Comparison of ENCODE assay signal across 22 mouse cellular contexts in genomic region chr4:34847679-34848309, GRCm38 (mm10). TPM values are rescaled to one million over a fixed set of nuclear protein-coding genes. Genes with fewer than 3 reads are reported as not detected.
DNase-seq lines count a peak whose midpoint lies in the region; ATAC-seq lines count a peak whose summit lies in the region.
"Had no signal": no experiment of that assay in that cellular context is flagged by ENCODE, and none has a peak within 500 bp of the region (broad histone marks: within the 10 kb centered on the region; RNA-seq: fewer than 3 reads in every experiment).

No protein-coding gene starts in this region.

- no peak overlapping the region for H3K4me2 ChIP-seq in midbrain, embryonic 16.5 days (ENCODE audit: low read length)
- H3K4me2 ChIP-seq: embryonic facial prominence, embryonic 15.5 days; forebrain, embryonic 12.5 days; hindbrain, embryonic 15.5 days; liver, embryonic 13.5 days; midbrain, embryonic 13.5 days had no signal

- peak; percentile 44 for ATAC-seq in activated CD4-positive, CD25-positive, alpha-beta regulatory T cell, adult 4 months
- peak; percentile 45; the same call in 1 of the 2 replicates for ATAC-seq in megakaryocyte-erythroid progenitor cell, adult 5-6 weeks (replicated peaks; ENCODE audit: low FRiP score, low TSS enrichment, poor library complexity, severe bottlenecking)
- no peak for ATAC-seq in midbrain, embryonic 16.5 days
- ATAC-seq: midbrain, embryonic 13.5 days had no signal

- 95% methylated on average over 6 of the region's 6 CpGs for WGBS in midbrain, embryonic 16.5 days

- H3K9ac ChIP-seq in midbrain, embryonic 16.5 days (ENCODE audit: low read depth, low read length), result no peak overlapping the region
- H3K9ac ChIP-seq: embryonic facial prominence, embryonic 15.5 days; forebrain, embryonic 12.5 days; hindbrain, embryonic 15.5 days; liver, embryonic 13.5 days; midbrain, embryonic 13.5 days had no signal

- H3K4me3 ChIP-seq in midbrain, embryonic 16.5 days (ENCODE audit: low read depth, low read length), result no peak overlapping the region
- H3K4me3 ChIP-seq: embryonic facial prominence, embryonic 15.5 days; forebrain, embryonic 12.5 days; hindbrain, embryonic 15.5 days; limb, embryonic 10.5 days; liver, embryonic 13.5 days; midbrain, embryonic 13.5 days had no signal

- no peaks in the 10 kb centered on the region for H3K36me3 ChIP-seq in midbrain, embryonic 16.5 days (ENCODE audit: control insufficient read depth, insufficient read depth, low read length)
- H3K36me3 ChIP-seq: hindbrain, embryonic 15.5 days; liver, embryonic 13.5 days had no signal

- H3K9me3 ChIP-seq in midbrain, embryonic 16.5 days (replicated peaks; ENCODE audit: control insufficient read depth, low read length, poor library complexity, severe bottlenecking), result no peaks in the 10 kb centered on the region
- H3K9me3 ChIP-seq: embryonic facial prominence, embryonic 15.5 days; forebrain, embryonic 12.5 days; hindbrain, embryonic 15.5 days; limb, embryonic 10.5 days; liver, embryonic 13.5 days; midbrain, embryonic 13.5 days had no signal

- H3K27me3 ChIP-seq in midbrain, embryonic 16.5 days (ENCODE audit: control insufficient read depth, insufficient read depth, low read depth, low read length), result no peaks in the 10 kb centered on the region
- H3K27me3 ChIP-seq: embryonic facial prominence, embryonic 15.5 days; forebrain, embryonic 12.5 days; hindbrain, embryonic 15.5 days; liver, embryonic 13.5 days; midbrain, embryonic 13.5 days had no signal

- intact Hi-C loops in heart, postnatal 10 days (cut with DNase I), result no loop called here

- H3K27ac ChIP-seq in midbrain, embryonic 16.5 days (ENCODE audit: low read length), result no peak overlapping the region
- H3K27ac ChIP-seq: embryonic facial prominence, embryonic 15.5 days; forebrain, embryonic 12.5 days; hindbrain, embryonic 15.5 days; limb, embryonic 10.5 days; liver, embryonic 13.5 days; midbrain, embryonic 13.5 days had no signal

- DNase-seq in heart, adult 11 months, result peak; percentile 76
- DNase-seq in heart, postnatal 4 days, result no peak
- DNase-seq in thymus, postnatal 36 days, result peak; percentile 49 to 56
- DNase-seq in heart, postnatal 10 days, result no peak
- DNase-seq in cerebellum, postnatal 14 days, result no peak
- DNase-seq: adrenal gland, adult 8-10 months; cerebellum, adult 18-20 months; kidney, adult 9 months; liver, embryonic 13.5 days; right cerebral cortex, postnatal 25 days had no signal

- no peaks in the 10 kb centered on the region; the same call in none of the 2 replicates for H3K4me1 ChIP-seq in midbrain, embryonic 16.5 days (ENCODE audit: control insufficient read depth, insufficient read depth, low read length)
- H3K4me1 ChIP-seq: limb, embryonic 10.5 days had no signal

RNA-seq across cellular contexts. Expression of gene Zfp292, which starts 35.0 kb away (rescaled TPM):
- total RNA-seq in heart, postnatal 4 days (2021), result 10 to 100 TPM; 23.4 to 24.6 TPM
- polyA plus RNA-seq in activated CD4-positive, CD25-positive, alpha-beta regulatory T cell, adult 4 months (2017; shearing (Covaris generic)), result 10 to 100 TPM; 21.7 TPM
- total RNA-seq in megakaryocyte-erythroid progenitor cell, adult 5-6 weeks (2014; fragmentation: Nextera tagmentation), result 25.4 and 35.3 TPM in 2 replicates
- total RNA-seq in megakaryocyte-erythroid progenitor cell, adult 5-6 weeks (2017), result 21.8 and 37.4 TPM in 2 replicates
- 27.3 and 34.5 TPM in 2 replicates for polyA plus RNA-seq in midbrain, embryonic 16.5 days (2015; fragmentation: Nextera tagmentation; extraction: Ambion mirVana)
- 10 to 100 TPM; 21.4 to 22.4 TPM for total RNA-seq in heart, postnatal 10 days (2021)

RNA-seq across cellular contexts. Expression of gene Cga, which starts 45.8 kb away (rescaled TPM):
- not detected for total RNA-seq in heart, postnatal 4 days (2021)
- polyA plus RNA-seq in activated CD4-positive, CD25-positive, alpha-beta regulatory T cell, adult 4 months (2017; shearing (Covaris generic)), result not detected
- total RNA-seq in megakaryocyte-erythroid progenitor cell, adult 5-6 weeks (2014; fragmentation: Nextera tagmentation), result 2.5 TPM in 1 of 2 replicates, not detected in the other
- total RNA-seq in megakaryocyte-erythroid progenitor cell, adult 5-6 weeks (2017), result not detected in 2 replicates
- polyA plus RNA-seq in midbrain, embryonic 16.5 days (2015; fragmentation: Nextera tagmentation; extraction: Ambion mirVana), result 0.48 TPM in 1 of 2 replicates, not detected in the other
- total RNA-seq in heart, postnatal 10 days (2021), result not detected
- total RNA-seq: adrenal gland, adult 8-10 months had no signal
- polyA plus RNA-seq: gonadal fat pad, adult 2 months; heart, embryonic 16.5 days; hindbrain, embryonic 15.5 days; limb, embryonic 10.5 days; midbrain, embryonic 13.5 days; neural tube, embryonic 11.5 days; urinary bladder, adult 2 months had no signal

Comparison
In these comparisons a context has a peak if more than half of its experiments do, and no peak if none do; other contexts are left out.
1. DNase-seq: peak in heart, adult 11 months (single experiment) and thymus, postnatal 36 days (2 of 2); none in heart, postnatal 4 days (single experiment), heart, postnatal 10 days (0 of 2) and cerebellum, postnatal 14 days (0 of 2).